Mouse (Mus musculus): Measurements from ENCODE around the gene Myb. TPM values are rescaled to one million over a fixed set of nuclear protein-coding genes. Genes with fewer than 3 reads are reported as not detected.
"Not testable (repeated sequence)": the region's sequence is repeated elsewhere in the genome, so short reads cannot be mapped to it uniquely, and the experiment has no call there.

Myb gene
- polyA plus RNA-seq, 1 experiment = 3.2 TPM

DNA sequence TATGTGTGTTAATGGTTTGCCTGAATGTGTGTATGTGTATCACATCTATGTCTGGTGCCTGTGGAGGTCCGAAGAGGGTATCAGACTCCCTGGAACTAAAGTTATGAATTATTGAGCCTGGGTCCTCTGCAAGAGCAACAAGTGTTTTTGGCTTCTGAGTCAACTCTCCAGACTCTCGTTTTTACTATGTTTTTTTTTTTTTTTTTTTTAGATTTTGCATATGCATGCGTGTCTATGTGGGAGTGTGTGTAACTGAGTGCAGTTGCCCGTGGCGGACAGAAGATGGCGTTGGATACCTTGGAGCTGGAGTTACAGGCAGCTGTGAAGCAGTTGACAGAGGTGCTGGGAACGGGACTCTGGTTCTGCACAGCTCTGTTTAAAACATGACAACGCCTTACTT lies 7.7 kb upstream of the Myb start:
- no peak for DNase-seq (ENCODE audit: low read depth)

DNA sequence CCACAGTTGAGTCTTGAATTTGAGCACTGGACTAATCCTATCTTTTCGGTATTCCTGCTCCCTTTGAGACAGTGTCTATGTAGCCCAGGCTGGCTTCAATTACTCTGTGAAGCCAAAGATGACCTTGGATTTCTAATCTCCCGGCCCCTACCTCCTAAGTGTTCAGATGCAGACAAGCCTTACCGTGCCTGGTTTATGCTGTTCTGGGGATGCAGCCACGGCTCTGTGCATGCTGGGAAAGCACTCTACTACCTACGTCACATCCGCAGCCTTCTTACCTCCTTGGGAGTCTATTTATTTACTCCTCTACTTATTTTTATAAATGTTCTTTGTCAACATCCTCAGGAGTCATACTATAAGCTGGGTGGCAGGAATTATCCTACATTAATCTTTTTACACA lies 7.1 kb upstream of the Myb start:
- DNase-seq (ENCODE audit: low read depth) = no peak

DNA sequence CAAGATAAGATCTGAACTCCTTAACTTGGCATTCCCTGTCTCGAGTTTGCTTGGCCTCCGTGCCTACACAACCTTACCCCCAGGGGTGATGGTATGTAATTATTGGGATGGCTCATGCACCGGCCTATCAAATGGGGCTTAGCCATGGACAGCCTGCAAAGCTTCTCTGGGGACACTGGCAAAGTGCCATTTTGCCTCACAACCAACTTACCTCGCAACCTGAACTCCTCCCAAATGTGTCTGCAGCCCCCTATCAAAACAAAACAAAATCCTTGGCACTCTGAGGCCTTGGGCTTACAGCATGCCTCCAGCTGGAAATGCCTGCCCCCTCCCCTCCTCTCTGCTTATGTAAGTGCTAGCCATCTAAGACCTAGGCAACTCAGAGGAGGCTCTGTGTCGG lies 6.4 kb upstream of the Myb start:
- no peak for DNase-seq (ENCODE audit: low read depth)

DNA sequence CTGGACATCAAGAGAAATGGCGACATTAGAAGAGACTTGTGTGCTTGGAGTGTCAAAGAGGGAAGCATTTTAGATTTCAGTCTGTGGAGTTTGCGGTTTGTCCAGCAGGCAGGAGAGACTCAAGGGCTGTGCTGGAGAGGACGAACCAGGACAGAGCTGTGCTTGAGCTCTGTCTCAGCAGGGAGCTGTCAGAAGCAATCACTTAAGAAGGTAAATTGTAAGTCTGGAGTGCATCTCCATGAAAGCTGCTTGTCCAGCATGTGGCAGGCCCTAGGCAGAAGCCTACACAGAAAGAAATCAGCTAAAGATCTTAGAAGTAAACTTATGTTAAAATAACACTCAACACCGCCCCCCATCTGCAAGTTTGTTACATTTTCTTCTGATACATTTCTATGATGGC lies 4.6 kb upstream of the Myb start:
- no peak for DNase-seq (ENCODE audit: low read depth)

DNA sequence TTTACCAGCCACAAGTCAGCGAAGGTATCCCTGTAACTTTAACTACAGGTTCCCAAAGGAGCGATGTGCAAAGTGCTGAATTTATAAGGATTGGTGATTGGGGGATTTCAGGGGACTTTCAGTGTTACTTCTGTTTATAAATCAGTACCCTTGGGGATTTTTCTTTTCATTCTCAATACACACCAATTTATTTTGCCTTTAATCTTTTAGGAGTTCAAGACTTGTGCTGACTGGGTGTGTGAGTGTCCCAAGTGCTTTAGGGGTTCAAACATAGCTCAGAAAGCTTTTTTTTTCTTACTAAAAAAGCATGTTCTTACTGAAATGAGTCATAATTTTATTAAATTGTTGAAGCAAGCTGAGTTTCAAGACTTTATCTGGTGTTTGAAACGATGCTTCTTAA lies 1.3 kb upstream of the Myb start:
- no peak for DNase-seq (ENCODE audit: low read depth)

DNA sequence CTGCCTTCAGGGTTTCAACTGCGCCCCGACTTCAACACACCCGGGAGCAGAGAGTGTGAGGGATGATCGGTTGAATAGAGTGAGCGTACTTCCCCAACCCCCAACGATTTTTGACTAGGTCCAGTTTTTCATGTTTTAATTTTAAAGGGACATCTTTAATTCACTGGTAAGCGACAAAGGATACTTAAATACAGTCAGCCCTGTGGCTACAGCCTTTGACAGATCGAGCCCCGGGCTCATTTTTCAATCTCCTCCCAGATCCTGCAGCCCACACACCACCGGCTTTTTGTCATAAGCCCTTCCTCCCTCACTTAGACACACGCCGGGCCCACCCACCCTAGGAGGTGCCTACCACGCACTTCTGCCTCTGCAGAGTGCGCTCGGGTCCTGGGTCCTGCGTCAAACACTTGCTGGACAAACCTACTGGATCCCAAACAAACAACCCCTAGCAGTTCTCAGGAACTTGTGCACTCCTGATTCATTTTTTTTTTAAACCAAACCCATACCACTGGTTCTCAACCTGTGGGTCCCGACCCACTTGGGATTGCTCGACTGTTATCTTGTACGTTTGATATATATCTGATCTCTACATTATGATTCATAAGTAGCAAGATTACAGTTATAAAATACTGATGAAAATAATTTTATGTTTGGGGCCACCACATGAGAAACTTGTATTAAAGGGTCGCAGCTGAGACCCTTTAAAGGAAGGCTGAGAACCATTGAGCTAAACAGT lies 743 bp upstream of the Myb start:
- DNase-seq (ENCODE audit: low read depth) = no peak

DNA sequence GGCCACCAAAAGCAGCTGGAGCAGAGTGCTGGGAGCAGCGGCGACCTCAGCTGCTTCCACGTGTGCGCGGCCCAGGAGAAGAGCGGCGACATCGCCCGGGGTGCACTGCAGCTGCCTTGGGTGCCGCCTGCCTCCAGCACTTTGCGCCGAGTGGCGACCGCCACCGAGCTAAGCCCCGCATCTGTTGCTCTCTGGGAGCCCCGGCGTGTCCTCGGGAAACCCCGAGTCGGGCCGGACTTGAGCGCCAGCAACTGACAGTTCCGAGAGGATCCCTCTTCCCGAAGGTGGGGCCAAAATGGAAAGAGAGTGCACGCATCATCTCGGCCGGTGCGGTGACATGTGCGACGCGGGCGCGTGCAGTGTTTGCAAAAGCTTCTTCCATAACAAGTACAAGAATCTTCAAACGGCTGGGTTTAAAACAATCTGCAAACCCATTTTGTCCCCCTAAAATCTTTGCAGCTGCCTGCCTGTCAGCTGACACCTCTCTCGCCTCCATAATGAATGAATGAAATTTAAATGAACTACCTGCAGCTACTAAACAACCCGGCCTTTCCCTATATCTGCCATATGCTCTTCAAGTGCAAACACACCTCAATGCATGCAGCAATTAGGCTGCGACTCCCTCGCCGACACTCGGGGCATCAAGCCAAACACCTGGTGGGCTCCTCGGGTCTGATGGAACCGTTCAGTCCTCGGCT lies 938 bp downstream of the Myb start:
- DNase-seq (ENCODE audit: low read depth) = no peak

DNA sequence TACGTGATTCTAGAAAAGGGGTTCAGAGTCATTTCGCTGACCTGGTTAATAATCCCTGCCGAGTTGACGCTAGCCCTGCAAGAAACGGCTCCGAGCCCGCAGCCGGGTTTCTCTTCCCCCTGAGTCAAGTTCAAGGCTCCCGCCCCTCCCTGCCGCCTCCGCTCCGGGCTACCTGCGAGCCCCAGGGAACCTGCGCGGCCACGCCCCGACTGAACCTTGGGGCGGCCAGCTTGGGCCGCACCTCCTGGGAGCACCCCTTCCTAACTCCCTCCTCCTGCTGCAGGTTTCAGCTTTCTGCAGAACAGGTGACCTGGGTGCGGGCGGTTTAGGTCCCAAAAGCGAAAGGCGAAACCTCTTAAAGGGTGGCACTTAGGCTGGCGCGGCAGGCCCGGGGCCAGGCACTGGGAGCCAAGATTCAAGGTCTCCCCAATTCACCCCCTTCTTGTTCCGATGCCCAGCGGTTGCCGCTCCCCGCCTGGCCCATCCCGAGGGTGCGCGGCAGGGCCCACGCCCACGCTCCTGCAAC lies 1.8 kb downstream of the Myb start:
- DNase-seq (ENCODE audit: low read depth) = no peak

DNA sequence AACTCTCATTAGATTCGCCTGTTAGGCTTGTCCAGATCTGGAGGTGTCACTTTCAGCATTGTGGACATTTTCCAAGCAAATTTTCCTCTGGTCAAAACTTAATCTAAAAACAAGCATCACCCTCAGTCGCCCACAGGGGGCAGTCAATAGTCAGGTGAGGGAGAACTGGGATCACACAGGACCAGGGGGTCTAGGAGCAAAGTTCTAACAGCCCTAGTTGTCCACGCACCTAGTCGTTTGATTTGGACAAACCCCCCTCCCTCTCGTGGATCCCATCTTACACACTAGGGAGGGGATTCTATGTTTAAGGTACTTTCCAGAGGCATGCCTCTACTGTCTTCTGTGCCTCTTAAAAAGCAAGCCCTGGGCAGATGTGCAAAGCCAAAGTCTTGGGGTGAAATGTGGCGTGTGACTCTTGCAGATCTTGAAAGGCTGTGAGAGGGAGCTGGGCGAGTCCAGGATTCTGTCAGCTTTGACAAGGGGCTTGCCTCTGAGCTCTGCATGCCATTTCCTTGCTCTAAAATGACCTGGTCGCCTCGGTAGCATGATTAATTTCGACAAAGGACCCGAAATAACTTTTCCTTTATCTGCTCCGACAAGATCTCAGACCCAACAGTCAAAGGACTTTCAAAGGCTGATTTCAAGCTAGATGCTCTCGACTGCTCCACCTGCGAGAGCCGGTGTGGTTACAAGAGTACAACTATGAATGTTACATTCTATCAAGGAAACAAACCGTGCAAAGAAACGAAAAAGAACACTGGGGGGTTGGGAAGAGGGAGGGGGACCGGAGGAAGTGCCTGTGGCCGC lies 2.5 kb downstream of the Myb start:
- DNase-seq (ENCODE audit: low read depth) = no peak

DNA sequence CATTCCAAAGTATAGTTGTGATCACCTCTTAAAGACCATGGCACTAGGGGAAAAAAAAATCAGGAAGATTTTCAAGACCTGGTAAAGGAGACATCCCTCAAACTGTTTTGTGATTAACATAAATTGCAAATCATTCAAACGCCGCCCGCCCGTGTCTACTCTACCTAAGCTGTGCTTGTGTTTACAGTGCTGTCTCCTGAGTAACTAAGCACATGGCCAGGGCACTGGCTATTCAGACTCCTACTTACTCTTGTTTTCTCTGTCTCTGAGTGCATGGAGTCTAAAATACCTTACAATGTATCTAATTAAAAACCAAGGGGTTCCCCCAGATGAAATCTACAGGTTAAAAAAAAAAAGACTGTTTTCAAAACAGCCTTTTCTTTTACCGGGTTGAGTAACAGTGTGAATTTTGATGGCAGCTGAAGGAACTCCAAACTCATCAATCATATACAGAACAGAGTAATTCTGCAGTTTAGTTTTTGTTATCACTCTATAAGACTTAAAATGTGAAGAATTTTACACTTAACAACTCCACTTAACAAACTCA lies 3.8 kb downstream of the Myb start:
- no peak for DNase-seq (ENCODE audit: low read depth)

DNA sequence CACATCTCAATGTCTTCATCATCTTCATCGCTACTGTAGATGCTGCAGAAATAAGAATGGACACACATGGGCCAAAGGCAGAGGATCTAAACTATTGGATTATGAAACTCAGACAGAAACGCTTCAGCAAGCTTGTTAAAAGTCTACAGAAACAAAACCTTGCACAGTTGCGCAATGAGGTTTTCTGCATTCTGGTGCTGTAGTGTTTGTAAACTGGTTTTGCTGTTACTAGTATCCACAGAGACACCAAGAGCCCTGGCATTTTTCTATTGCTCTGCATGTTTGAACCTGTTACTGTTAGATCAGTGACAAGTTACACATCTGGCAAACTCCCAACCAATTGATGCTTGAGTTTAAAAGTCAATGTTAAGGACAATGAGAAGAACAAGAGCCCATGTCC lies 4.4 kb downstream of the Myb start:
- no peak for DNase-seq (ENCODE audit: low read depth)

DNA sequence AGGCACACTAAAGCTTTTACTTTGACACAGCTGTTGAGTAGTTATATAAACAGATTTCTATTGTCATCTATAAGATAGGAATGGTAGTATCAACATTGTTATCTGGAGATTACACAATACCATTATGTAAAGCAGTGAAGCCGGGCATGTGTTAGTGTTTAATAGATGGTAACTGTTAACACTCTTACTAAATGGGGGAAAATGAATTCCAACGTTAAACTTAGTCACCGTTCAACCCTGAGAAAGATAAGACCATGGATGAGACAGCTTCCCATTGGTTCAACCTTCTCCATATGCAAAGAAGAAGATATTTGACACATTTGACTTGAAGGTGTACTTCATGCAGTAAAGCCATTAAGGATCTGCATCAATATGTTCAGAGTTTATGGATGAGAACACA lies 5.9 kb downstream of the Myb start:
- no peak for DNase-seq (ENCODE audit: low read depth)

DNA sequence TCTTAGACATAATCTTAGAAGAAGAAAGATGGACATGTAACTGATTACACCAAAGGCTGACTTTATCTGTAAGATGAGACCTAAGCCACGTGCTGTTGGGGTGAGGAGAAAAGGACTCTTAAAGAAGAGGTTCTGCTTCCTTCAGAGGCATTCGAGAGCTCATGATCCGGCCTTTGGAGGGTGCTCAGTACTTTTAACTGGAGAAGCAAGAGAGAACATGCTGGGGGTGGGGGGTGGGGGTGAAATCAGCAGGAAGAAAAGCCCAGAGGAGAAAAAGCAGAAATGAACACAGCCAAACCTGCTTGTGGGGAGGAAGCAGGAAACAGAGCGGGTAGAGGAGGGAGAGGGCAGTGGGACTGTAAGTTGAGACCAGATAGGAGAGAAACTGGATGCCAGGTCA lies 7.4 kb downstream of the Myb start:
- no peak for DNase-seq (ENCODE audit: low read depth)

DNA sequence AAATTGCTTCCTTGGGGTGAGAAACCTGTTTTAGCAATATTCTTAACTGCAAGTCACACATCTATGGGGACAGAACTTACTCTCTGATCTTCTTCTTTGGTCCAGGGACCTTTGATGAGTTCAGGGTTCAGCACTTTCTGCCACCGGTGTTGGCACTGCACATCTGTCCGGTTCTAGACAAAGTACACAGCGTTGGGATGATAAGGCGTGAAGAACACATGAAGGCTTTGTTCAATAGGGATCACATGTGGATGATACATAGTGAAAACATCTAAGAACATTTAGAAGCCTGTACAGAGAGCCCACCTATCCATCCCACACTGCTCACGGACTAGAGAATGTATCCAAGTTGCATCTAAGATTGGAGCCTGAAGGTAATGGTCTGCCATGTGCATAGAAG lies 8.0 kb downstream of the Myb start:
- no peak for DNase-seq (ENCODE audit: low read depth)

DNA sequence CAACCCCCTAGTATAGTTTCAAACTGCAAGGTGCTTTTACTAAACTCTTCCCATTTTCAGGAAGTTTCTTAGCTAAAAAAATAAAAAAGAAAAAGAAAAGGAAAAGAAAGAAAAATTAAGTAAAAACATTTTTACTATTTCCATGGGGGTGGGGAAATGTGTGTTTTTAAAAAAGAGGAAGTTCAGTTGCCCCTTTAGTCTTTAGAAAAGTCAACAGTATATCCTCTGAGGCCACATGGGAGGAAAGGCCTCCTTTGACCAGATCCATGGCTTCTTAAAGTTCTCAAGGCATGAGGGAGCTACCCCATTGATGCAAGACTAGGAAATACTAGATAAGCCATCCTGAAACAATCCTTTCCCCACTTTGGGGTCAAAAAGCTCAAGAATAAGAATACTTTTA lies 9.5 kb downstream of the Myb start:
- DNase-seq (ENCODE audit: low read depth) = no peak

DNA sequence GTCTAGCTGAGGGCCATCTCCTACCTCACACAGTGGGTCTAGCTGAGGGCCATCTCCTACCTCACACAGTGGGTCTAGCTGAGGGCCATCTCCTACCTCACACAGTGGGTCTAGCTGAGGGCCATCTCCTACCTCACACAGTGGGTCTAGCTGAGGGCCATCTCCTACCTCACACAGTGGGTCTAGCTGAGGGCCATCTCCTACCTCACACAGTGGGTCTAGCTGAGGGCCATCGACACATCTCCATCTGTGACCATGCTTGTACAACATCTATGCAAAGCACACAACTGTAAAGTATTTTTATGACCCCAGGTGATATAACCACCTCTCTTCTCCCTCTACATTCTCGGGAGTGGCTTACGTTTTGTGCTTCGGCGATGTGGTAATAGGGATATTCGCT lies 10.8 kb downstream of the Myb start:
- DNase-seq (ENCODE audit: low read depth) = not testable (repeated sequence)

DNA sequence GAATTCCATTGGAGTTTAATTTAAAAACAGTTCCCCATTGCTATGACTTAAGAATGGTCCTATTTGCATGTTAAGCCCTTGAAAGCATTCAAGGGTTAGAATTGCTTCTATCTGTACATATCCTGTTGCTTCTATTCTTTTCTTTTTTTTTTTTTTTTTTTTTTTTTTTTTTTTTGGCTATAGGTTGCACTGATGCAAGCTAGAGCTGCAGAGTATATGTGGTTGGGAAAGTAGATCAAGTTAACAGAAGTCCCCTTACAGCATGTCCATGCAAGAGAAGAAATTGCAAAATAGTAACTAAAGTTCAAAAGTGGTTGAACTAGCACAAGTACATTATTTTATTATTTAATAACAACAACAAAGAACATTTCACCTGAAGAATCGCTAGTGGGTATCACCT lies 14.1 kb downstream of the Myb start:
- DNase-seq (ENCODE audit: low read depth) = no peak

DNA sequence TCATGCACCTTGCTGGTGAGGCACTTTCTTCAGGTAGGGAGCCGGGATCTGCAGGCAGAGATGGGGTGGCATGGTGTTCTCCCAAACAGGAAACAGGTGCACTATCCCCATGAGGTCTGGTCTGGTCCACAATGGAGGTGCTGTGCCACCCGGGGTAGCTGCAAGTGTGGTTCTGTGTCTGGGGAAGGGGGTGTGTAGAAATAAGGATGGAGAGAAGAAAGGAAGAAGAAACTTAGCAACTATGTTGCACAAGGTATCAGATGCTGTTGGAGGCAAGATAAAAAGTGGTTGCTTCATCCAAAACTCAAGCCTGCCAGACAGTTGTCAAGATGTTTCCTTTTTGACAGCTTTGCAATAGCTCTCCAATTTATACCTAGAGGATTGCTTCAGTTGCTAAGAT lies 14.5 kb downstream of the Myb start:
- no peak for DNase-seq (ENCODE audit: low read depth)

DNA sequence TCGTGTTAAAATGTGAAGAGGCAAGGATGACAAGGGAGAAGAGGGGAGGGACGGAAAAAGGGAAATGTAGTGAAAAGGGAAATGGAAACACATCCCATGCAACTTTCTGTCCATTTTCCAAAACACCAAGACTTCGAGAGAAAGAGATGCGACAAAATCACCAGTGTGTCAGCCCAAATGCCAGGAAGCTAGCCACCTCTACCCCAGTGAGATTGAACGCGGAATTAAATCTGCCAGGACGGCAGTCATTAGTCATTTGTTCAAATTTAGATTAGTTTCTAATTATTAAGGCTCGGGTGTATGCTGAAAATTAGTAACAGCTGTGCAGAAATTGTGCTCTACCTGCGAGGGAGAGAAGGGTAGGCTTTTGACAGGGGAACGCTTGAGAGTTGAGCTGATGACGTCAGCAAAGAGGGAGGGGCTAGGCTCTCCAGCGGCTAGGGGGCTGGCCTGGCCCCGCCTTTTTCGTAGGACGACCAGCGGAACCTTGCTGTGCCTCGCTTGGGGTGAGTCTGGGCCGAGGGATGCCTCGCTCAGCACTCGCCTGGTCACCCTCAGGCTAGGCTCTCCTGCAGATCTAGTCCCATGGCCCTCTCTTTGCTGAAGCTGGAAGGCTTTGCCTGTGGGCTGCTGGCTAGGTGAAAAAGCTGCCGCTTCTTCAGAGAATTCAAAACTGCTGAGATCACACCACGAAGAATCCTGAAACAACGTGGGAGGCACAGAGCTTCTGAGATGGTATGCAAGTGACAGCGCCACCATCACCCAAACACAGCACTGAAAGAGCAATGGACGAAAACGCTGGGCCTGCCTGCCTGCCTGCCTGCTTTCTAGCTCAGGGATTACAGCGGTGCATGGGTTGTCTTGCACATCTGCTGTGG lies 15.9 kb downstream of the Myb start:
- DNase-seq (ENCODE audit: low read depth) = no peak

DNA sequence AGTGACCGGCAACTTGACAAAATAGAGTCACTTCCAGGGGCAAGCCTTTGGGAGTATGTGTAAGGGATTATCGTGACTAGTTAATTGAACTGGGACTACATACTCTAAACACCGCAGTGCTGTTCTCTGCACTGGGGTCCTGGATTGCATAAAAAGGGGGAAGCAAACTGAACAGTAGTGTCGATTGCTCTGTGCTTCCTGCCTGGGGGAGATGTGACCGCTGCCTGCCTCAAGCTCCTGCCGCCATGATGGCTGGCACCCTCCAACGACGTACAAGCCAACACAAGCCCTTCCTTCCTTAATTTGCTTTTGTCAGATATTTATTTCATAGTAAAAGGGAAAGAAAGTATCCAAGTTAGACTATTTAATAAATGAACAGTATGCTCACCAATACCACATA lies 25.5 kb downstream of the Myb start:
- no peak for DNase-seq (ENCODE audit: low read depth)

DNA sequence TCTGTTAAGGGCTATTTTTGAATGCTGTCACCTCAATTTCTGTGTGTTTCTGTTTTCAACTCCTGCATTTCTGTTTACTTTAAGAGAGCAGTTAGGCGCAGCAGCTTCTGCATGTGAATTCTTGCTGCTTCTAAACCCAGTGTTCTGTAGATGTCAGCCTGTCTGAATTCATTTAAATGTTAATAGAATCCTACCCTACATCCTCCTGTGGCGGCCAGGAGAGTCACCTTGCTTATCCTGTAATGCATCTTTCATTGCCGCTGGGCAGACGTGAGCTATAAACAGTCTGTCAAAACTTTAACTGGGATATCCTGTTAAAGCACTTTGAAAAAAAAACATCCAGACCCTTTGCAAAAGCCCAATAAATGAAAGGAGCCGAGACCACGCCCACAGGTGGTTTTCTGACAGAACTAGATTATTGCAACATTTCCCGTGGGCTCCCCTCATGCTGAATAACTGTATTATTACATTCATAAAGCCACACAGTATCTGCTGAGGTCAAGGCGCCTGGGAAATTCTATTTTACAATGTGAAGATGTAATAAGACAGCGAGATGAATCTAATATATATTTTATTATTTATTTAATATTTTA lies 29.8 kb downstream of the Myb start:
- DNase-seq (ENCODE audit: low read depth) = no peak
